Mouse (Mus musculus): ENCODE measurements around the gene Scyl1. TPM values are rescaled to one million over a fixed set of nuclear protein-coding genes. Genes with fewer than 3 reads are reported as not detected.
A peak's percentile ranks its signal among the peaks of the same experiment; 100 is the strongest.

The Scyl1 gene
- total RNA-seq, 1 experiment from 2014 or later = 120 TPM

DNA sequence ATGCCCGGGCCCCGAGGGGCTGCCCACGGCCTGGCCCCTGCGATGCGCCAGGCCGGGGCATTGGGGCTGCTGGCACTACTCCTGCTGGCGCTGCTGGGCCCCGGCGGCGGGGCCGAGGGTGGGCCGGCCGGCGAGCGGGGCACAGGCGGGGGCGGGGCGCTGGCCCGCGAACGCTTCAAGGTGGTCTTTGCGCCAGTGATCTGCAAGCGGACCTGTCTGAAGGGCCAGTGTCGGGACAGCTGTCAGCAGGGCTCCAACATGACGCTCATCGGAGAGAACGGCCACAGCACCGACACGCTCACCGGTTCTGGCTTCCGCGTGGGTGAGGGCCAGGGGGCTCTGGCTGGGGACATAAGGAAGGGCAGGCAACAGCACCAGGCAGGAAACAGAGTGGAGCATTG, 29.0 kb downstream of the Scyl1 start:
- peak; percentile 51 for DNase-seq

DNA sequence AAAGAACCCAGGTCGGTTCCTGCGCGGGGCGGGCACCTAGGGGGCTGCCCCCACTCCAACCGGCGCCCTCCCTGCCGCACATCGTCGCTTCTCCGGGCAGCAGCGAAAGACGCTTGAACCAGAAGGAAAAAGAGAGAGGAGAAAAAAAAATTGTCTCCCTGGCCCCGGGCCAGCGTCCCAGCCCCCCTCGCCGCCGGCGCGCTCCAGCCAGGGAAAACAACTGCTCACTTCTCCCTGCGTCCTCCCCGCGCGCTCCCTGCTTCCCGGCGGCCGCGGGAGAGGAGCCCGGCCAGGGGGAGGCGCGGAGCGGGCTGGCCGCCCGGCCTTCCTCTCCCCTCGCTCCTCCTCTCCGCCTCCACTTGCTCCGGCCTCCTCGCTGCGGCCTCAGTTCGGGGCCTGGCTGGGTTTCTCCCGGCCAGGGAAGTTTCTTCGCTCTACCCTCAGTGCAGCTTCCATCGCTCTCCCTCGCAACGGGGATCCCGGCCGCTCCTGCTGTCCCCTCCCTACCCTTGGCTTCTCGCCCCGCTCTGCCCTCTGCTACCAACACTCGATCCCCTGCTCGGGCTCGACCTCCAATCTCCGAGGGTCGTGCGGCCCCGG, 29.5 kb downstream of the Scyl1 start:
- DNase-seq = peak; percentile 85

DNA sequence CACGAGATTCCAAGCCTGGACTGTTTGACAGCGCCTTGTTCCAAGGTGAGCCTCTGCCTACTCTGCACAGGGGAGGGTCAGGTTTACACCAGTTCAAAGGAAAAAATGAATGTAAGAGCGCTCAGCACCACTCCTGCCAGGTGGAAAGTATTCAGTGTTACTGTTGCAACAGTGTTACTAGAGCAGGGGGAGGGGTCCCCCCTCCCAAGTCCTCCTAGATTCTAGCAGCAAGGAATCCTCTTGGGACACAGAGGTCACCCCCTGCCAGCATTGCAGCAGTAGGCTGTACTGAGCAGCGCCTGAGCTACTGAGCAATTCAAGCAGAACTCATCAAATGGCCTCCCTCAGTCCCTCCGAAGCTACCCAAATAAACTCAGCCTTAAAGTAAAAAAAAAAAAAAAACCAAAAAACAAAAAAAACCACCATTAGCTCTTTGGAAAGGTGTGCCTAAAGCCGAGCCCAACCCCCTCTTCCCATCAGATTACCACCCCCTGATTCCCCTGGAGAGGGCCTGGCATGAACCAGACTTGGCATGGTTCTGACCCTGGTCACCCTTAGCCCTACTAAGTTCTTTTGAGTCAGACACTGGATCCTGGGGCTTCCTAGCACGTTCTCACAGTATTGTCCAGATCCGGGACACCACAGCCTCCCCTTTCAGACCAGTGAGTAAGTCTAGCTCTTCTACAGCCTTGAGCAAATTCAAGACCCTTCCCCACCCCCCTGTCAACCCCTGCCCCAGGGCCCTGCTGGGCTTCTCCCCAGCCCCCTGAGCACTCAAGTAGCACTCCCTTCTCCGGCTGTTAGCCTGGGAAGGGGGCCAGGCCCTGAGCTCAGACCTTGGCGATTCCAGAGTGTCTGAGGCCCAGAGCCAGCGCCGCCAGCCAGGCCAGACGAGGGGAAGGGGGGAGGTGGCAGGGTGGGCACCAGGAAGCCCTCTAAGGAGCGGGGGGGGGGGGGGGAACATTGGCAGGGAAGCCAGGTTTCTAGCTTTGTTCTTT, 30.6 kb downstream of the Scyl1 start, which contains the start of gene Ltbp3:
Gene Ltbp3, plus strand, starts transcription at position 585 of the 998 bp plus-strand sequence.
- peak; percentile 78 for DNase-seq

- DNase-seq = no peak
These were observed 31.8 kb downstream of the Scyl1 start for GRCm38 (mm10) chr19:5739446-5739845.

- DNase-seq = no peak
These were observed 36.9 kb downstream of the Scyl1 start for GRCm38 (mm10) chr19:5734325-5734724.

DNA sequence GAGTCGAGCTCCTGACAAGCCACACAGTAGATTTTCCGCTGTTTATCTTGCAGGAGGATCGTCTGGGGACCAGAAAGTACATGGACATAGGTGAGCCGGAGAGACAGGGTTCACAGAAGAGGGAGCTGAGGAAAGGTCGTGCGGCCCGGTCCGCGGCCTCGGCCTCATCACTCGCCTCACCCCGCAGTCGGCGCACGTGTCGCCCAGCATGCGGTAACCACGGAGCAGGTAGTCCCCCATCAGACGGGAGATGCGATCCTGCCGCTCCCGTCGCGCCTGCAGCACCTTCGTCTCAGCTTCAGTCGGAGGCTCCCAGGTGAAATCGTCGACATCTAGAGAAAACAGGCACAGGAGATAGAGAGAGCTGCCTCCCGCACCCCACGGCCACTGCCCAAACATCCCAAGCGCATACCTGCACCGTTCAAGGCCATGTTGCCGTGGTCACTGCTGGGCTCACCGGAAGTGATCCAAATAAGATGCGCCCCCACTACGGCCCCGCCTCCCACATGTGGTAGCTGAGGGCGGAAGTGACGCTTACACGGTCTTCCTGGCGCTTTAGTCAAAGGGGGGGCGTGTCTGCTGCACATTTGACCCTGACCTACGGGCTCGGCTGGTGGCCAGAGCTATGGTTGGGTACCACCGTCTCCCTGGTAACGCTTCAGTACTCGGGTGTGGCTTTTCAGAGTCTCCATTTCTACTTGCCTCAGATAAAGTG, 39.8 kb downstream of the Scyl1 start:
- DNase-seq = peak; percentile 92

- DNase-seq = no peak
These were observed 40.7 kb downstream of the Scyl1 start for GRCm38 (mm10) chr19:5730314-5731186.

DNA sequence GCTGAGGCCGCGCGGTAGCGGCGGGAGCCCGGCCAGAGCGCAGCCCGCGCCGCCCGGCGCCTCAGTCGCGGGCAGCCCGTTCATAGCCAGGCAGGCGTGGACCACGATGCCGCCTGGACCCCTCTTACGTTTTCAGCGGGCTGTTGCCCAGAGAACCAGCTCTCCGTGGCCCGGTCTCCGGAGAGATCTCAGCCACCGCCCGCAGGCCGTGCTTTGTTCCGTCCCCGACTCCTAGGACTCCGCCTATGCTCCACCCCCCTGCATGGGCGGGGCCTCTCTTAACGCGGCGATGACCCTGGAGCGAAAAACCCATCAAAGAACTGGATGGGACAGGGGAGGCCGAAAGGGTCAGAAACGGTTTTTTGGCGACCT, 41.8 kb downstream of the Scyl1 start, which contains the start of gene Fam89b:
Gene Fam89b, minus strand, starts transcription at position 210 of the 372 bp plus-strand sequence.
- DNase-seq = peak; percentile 93

GRCm38 (mm10) chr19:5728631-5729443, 42.4 kb downstream of the Scyl1 start:
- DNase-seq = peak; percentile 70

DNA sequence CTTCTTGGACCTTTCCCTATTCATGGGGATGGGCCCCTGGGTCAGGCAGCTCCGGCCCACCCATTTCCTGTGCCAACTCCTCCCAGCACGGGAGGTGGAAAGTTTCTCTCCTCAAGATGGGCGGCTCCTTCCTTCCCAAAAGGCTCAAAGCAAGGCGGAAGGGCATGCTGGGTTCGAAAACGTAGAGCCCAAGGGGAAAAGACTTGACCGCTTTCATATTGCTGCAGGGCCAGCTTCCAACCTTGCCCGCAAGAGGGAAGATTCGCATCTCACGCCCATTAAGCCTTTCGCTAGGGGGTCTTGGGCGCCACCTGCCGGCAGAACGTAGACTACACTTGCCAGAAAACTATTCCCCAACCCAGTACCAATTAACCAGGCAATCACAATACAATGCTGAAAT, 43.5 kb downstream of the Scyl1 start:
- peak; percentile 89 for DNase-seq

DNA sequence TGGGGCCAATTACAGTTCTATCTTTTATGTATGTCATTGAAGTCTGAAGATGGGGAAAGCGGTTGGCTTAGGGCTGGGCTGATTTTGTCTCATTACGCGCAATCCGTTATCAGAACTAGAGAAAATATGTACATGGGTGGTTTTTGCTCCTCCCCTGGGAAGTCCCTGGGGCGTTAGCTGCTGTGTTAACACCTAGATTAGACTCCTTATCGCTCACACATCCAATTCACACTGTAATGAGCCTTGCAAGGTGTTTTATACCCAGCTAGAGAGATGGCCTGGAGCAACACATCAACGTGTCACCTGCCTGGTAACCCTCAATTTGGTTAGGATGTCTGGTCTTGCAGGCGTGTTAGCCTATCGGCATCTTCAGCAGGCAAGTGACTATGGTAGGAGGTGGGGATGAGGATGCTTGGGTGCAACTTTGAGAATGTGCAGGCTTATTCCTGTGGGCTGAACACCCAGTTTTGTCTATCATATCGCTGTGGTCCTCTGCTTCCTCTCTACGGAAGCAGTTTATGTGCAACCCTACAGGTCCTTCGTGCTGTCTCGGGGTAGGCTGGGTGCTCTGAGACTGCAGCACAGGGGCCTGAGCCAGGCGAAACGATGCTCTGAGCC, 44.1 kb downstream of the Scyl1 start:
- DNase-seq = no peak

- DNase-seq = peak; percentile 85
These were observed 45.3 kb downstream of the Scyl1 start, which contains the start of gene Ehbp1l1 for GRCm38 (mm10) chr19:5725767-5726515. TSS of gene Ehbp1l1 (minus strand) at chr19:5726317.

GRCm38 (mm10) chr19:5725029-5725707, 46.1 kb downstream of the Scyl1 start:
- no peak for DNase-seq

DNA sequence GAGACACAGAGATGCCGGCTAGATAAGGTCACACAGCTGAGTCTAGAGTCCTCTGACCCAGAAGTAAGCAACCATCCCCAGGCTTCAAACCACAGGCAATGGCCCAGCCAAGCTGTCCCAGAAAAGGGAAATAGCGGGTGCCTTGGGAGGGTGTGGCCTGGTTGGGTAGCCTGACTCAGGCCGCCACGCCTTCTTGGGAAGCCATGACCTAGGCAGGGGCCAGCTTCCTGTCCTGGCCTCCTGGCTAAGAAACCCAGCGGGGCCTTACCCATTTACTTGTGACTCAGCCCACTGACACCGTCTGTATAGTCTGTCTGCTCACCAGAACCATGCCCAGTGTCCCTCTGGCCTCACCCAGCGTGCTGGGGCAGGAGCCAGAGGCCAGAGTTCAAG, 46.7 kb downstream of the Scyl1 start:
- peak; percentile 74 for DNase-seq

DNA sequence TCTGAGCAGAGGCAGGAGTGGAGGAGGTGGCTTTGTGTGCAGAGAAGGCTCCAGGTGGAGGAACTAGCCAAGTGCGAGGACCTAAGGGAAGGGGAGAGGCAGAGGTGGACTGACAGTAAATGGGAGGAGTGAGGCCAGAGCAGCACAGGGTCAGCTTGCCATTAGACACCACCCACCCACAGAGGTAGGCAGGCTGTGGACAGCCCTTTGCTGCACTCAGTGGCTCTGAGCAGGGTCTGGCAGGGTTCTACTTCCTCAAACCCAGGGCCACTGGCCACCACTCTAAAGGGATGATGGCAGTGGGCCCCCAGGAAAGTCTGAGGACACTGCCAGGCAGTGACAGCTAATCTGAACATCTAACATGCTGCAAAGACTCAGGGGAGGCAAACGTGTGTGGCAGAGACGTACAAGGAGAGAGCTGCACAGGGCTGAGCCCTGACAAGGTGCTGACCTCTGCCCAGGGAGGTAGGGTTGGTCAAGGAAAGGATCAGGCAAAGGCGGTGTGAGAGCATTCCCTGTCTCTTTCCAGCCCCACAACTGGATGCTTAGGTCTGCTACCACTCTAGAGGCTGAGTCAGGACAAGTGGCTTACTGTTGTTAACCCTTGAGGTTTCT, 47.2 kb downstream of the Scyl1 start:
- DNase-seq = no peak

- no peak for DNase-seq
These were observed 48.3 kb downstream of the Scyl1 start for GRCm38 (mm10) chr19:5722848-5723425.

DNA sequence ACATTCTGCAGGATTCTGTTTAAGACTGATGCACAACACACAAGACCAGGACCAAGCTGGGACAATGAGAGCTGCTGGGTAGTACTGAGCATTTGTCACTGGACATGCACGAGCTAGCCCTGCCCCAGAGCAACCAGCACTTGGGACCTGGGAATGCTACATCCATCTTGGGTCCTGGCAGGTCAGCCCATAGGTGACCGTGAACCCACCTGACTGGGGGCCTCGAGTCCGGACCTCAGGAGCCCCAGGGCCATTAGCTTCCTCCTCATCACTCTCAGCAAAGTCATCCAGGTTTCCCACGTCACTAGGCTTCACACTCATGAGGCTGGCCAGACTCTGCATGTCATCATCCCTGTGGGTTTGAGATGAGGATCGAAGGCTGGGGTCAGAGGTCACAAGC, 50.0 kb downstream of the Scyl1 start:
- DNase-seq = no peak

- no peak for DNase-seq
These were observed 54.3 kb downstream of the Scyl1 start for GRCm38 (mm10) chr19:5716955-5717354.
